Mouse (Mus musculus) MEL (cell line): Measurements from ENCODE around the gene Plpp2. TPM values are rescaled to one million over a fixed set of nuclear protein-coding genes. Genes with fewer than 3 reads are reported as not detected.

Experiments used
- DNase-seq: peaks from one replicate; pipeline ENCODE4 v3.0.0; 2011; ENCODE audit warnings: low read depth, low spot score
- H3K27ac ChIP-seq: 2 replicates; pipeline ENCODE4 v1.5.1; 2012; ENCODE audit warnings: low read depth, mild to moderate bottlenecking, control low read depth, low read length, moderate library complexity; ENCODE audit not compliant: control insufficient read depth
- H3K27me3 ChIP-seq, 2 experiments: fragments of 150-350 bp in 1 of 2; sonication (generic) in 1 of 2; 2 replicates each; pipeline ENCODE4 v1.6.1; 2012; ENCODE audit warnings: low read length in 2 of 2, mild to moderate bottlenecking in 2 of 2, improper control_type of control experiment in 1 of 2, moderate library complexity in 1 of 2; ENCODE audit not compliant: insufficient read depth in 2 of 2, control insufficient read depth in 1 of 2
- H3K36me3 ChIP-seq, 2 experiments: 2 replicates each; pipeline ENCODE4 v1.6.1; 2012 to 2014; ENCODE audit warnings: low read length in 2 of 2, improper control_type of control experiment in 1 of 2, inconsistent platforms in 1 of 2, mild to moderate bottlenecking in 1 of 2; ENCODE audit not compliant: insufficient read depth in 2 of 2, control insufficient read depth in 1 of 2
- H3K4me1 ChIP-seq, 2 experiments: fragments of 150-350 bp in 1 of 2; sonication (generic) in 1 of 2; 2 replicates each; pipeline ENCODE4 v1.6.1; 2012; ENCODE audit warnings: low read length in 2 of 2, improper control_type of control experiment in 1 of 2, mild to moderate bottlenecking in 1 of 2; ENCODE audit not compliant: insufficient read depth in 2 of 2, control insufficient read depth in 1 of 2
- H3K4me3 ChIP-seq, 2 experiments: fragments of 150-350 bp in 1 of 2; sonication (generic) in 1 of 2; 2 replicates each; pipeline ENCODE4 v1.5.1; 2012; ENCODE audit warnings: low read depth in 2 of 2, low read length in 2 of 2, mild to moderate bottlenecking in 2 of 2, moderate library complexity in 2 of 2, control low read depth in 1 of 2, improper control_type of control experiment in 1 of 2; ENCODE audit not compliant: control insufficient read depth in 1 of 2, insufficient read depth in 1 of 2
- H3K79me2 ChIP-seq: 2 replicates; pipeline ENCODE4 v1.6.1; 2012; ENCODE audit warnings: mild to moderate bottlenecking, low read length, moderate library complexity; ENCODE audit not compliant: control insufficient read depth, poor library complexity, insufficient read depth
- H3K9ac ChIP-seq: 2 replicates; pipeline ENCODE4 v1.6.1; 2012; ENCODE audit warnings: low read depth, mild to moderate bottlenecking, control low read depth, low read length, moderate library complexity; ENCODE audit not compliant: control insufficient read depth, poor library complexity, severe bottlenecking
- H3K9me3 ChIP-seq: fragments of 150-350 bp; sonication (generic); replicated peaks from 2 replicates; pipeline ENCODE4 v1.6.1; 2012; ENCODE audit warnings: mild to moderate bottlenecking, low read length, improper control_type of control experiment, moderate library complexity; ENCODE audit not compliant: insufficient read depth
- CHD1 ChIP-seq: IDR thresholded peaks from 2 replicates; pipeline ENCODE4 v1.6.1; 2012; ENCODE audit warnings: low read depth, mild to moderate bottlenecking, inconsistent platforms, low read length, improper control_type of control experiment
- CHD2 ChIP-seq: IDR thresholded peaks from 2 replicates; pipeline ENCODE4 v1.6.1; 2011; ENCODE audit warnings: low read length, improper control_type of control experiment
- E2F4 ChIP-seq: IDR thresholded peaks from 2 replicates; pipeline ENCODE4 v1.6.1; 2011; ENCODE audit warnings: low read depth, low read length, improper control_type of control experiment, borderline replicate concordance
- ELF1 ChIP-seq: IDR thresholded peaks from 2 replicates; pipeline ENCODE4 v1.6.1; 2014; ENCODE audit warnings: low read depth, mild to moderate bottlenecking, inconsistent platforms, low read length, improper control_type of control experiment, moderate library complexity
- ETS1 ChIP-seq: IDR thresholded peaks from 2 replicates; pipeline ENCODE4 v1.6.1; 2012; ENCODE audit warnings: low read depth, mild to moderate bottlenecking, inconsistent platforms, low read length, improper control_type of control experiment, moderate library complexity
- HCFC1 ChIP-seq: IDR thresholded peaks from 2 replicates; pipeline ENCODE4 v1.6.1; 2012; ENCODE audit warnings: low read depth, mild to moderate bottlenecking, inconsistent platforms, low read length, improper control_type of control experiment, moderate library complexity
- JUND ChIP-seq: IDR thresholded peaks from 2 replicates; pipeline ENCODE4 v1.6.1; 2011; ENCODE audit warnings: low read depth, mild to moderate bottlenecking, improper control_type of control experiment, low read length
- MAX ChIP-seq: IDR thresholded peaks from 2 replicates; pipeline ENCODE4 v1.6.1; 2011; ENCODE audit warnings: low read length, improper control_type of control experiment
- MAZ ChIP-seq: IDR thresholded peaks from 2 replicates; pipeline ENCODE4 v1.6.1; 2012; ENCODE audit warnings: low read depth, mild to moderate bottlenecking, inconsistent platforms, low read length, improper control_type of control experiment
- MEF2A ChIP-seq: IDR thresholded peaks from 2 replicates; pipeline ENCODE4 v1.6.1; 2014; ENCODE audit warnings: low read depth, mild to moderate bottlenecking, inconsistent platforms, low read length, improper control_type of control experiment; ENCODE audit not compliant: poor library complexity, insufficient replicate concordance, severe bottlenecking; ENCODE audit errors: extremely low read depth
- MYB ChIP-seq: IDR thresholded peaks from 2 replicates; pipeline ENCODE4 v1.6.1; 2011; ENCODE audit warnings: mild to moderate bottlenecking, low read depth, low read length, improper control_type of control experiment
- MYC ChIP-seq: IDR thresholded peaks from 2 replicates; pipeline ENCODE4 v1.6.1; 2011; ENCODE audit warnings: low read depth, mild to moderate bottlenecking, low read length, improper control_type of control experiment, moderate library complexity
- NELFE ChIP-seq: IDR thresholded peaks from 2 replicates; pipeline ENCODE4 v1.6.1; 2011; ENCODE audit warnings: low read depth, low read length, improper control_type of control experiment
- POLR2A ChIP-seq, 2 experiments: IDR thresholded peaks; 2 replicates each; pipeline ENCODE4 v1.6.1; 2011 to 2012; ENCODE audit warnings: low read length in 2 of 2, mild to moderate bottlenecking in 2 of 2, control low read depth in 1 of 2, improper control_type of control experiment in 1 of 2, low read depth in 1 of 2, moderate library complexity in 1 of 2; ENCODE audit not compliant: control insufficient read depth in 1 of 2, insufficient read depth in 1 of 2, poor library complexity in 1 of 2
- POLR2AphosphoS5 ChIP-seq: IDR thresholded peaks from 2 replicates; pipeline ENCODE4 v1.6.1; 2012; ENCODE audit warnings: low read depth, borderline replicate concordance, mild to moderate bottlenecking, inconsistent platforms, low read length, moderate library complexity, mixed read lengths
- SMC3 ChIP-seq: IDR thresholded peaks from 2 replicates; pipeline ENCODE4 v1.6.1; 2011; ENCODE audit warnings: low read depth, low read length, improper control_type of control experiment
- TAL1 ChIP-seq: IDR thresholded peaks from 2 replicates; pipeline ENCODE4 v1.6.1; 2012; ENCODE audit warnings: mild to moderate bottlenecking, inconsistent platforms, low read length, moderate library complexity, mixed read lengths
- TBP ChIP-seq: IDR thresholded peaks from 2 replicates; pipeline ENCODE4 v1.8.0; 2011; ENCODE audit warnings: low read depth, low read length, improper control_type of control experiment
- UBTF ChIP-seq: IDR thresholded peaks from 2 replicates; pipeline ENCODE4 v1.6.1; 2012; ENCODE audit warnings: low read depth, mild to moderate bottlenecking, inconsistent platforms, low read length, improper control_type of control experiment, moderate library complexity, borderline replicate concordance; ENCODE audit not compliant: insufficient read depth
- ZC3H11A ChIP-seq: IDR thresholded peaks from 2 replicates; pipeline ENCODE4 v1.6.1; 2012; ENCODE audit warnings: low read depth, mild to moderate bottlenecking, inconsistent platforms, low read length, improper control_type of control experiment
- ZMIZ1 ChIP-seq: IDR thresholded peaks from 2 replicates; pipeline ENCODE4 v1.6.1; 2012; ENCODE audit warnings: low read depth, mild to moderate bottlenecking, inconsistent platforms, low read length, improper control_type of control experiment, moderate library complexity
- ZNF384 ChIP-seq: IDR thresholded peaks from 2 replicates; pipeline ENCODE4 v1.6.1; 2012; ENCODE audit warnings: low read depth, mild to moderate bottlenecking, inconsistent platforms, low read length, improper control_type of control experiment
- polyA plus RNA-seq, 2 experiments: library from polyadenylated mRNA; stranded (reverse) in 1 of 2; unstranded in 1 of 2; fragments of >175 nt in 1 of 2; fragments of >200 nt in 1 of 2; gene quantifications; 2 replicates each; pipeline versions ENCODE4 v1.2.1 to v1.2.4; 2012; ENCODE audit warnings: low replicate concordance in 2 of 2, low read depth in 1 of 2; ENCODE audit not compliant: insufficient read length in 2 of 2, insufficient read depth in 1 of 2, missing spikeins in 1 of 2
- total RNA-seq: library from RNA; depleted of rRNA; stranded (reverse); fragments of 300-350 nt; gene quantifications from 2 replicates; pipeline ENCODE4 v1.2.3, GENCODE M21; 2012

The Plpp2 gene
- total and polyA plus RNA-seq, 3 experiments, result 26.0 to 32.8 TPM; not detected in 1

GRCm38 (mm10) chr10:79536461-79537080 is 3.0 kb upstream of the Plpp2 start:
- TF ChIP-seq MEF2A (no peak), JUND (no peak), CHD1 (no peak), UBTF (no peak), CHD2 (no peak), MYB (no peak), ZNF384 (no peak), POLR2A (IDR thresholded peaks at IDR 0.05; ENCODE audit: control insufficient read depth in 1 of 2, insufficient read depth in 1 of 2, low read depth in 1 of 2, low read length in 2 of 2, poor library complexity in 1 of 2) (no peak), MAX (no peak), POLR2AphosphoS5 (no peak)
- TF ChIP-seq, all 39 proteins: peak for 0

GRCm38 (mm10) chr10:79535431-79535830 is 1.8 kb upstream of the Plpp2 start:
- H3K9me3 ChIP-seq, result no peaks in the 10 kb centered on the region
- H3K27ac ChIP-seq, result no peak overlapping the region
- H3K27me3 ChIP-seq, result no peaks in the 10 kb centered on the region
- H3K4me3 ChIP-seq, result no peak overlapping the region
- no peak for DNase-seq
- TF ChIP-seq MAZ, result no peak
- TF ChIP-seq ZC3H11A, result no peak
- TF ChIP-seq NELFE, result no peak
- no peak for TF ChIP-seq TBP
- no peak for TF ChIP-seq JUND
- H3K79me2 ChIP-seq, result no peaks in the 10 kb centered on the region; the same call in 1 of the 2 replicates
- 0 out of 4 replicates have a peak, but pooled peaks cover 0 to 3% of the 10 kb centered on the region in 2 experiments for H3K36me3 ChIP-seq
- no peak overlapping the region for H3K9ac ChIP-seq
- H3K4me1 ChIP-seq, result no peaks in the 10 kb centered on the region; a peak in 1 of 4 replicates

More at GRCm38 (mm10) chr10:79536461-79537080, 3.0 kb upstream of the Plpp2 start:
- Histone ChIP-seq H3K27me3 (no peaks in the 10 kb centered on the region), H3K4me1 (no peaks in the 10 kb centered on the region; a peak in 1 of 4 replicates), H3K9me3 (no peaks in the 10 kb centered on the region), H3K36me3 (0 out of 4 replicates have a peak, but pooled peaks cover 0 to 3% of the 10 kb centered on the region in 2 experiments), H3K79me2 (no peaks in the 10 kb centered on the region; the same call in 1 of the 2 replicates), H3K9ac (no peak overlapping the region), H3K27ac (no peak overlapping the region), H3K4me3 (no peak overlapping the region)
- DNase-seq, result no peak

GRCm38 (mm10) chr10:79534426-79534825 is 830 bp upstream of the Plpp2 start:
- no peak for DNase-seq
- no peaks in the 10 kb centered on the region; a peak in 1 of 4 replicates for H3K4me1 ChIP-seq
- H3K79me2 ChIP-seq, result no peaks in the 10 kb centered on the region; the same call in 1 of the 2 replicates
- H3K36me3 ChIP-seq, result 0 out of 4 replicates have a peak, but pooled peaks cover 0 to 3% of the 10 kb centered on the region in 2 experiments
- H3K9me3 ChIP-seq, result no peaks in the 10 kb centered on the region
- H3K4me3 ChIP-seq, result no peak overlapping the region
- no peak overlapping the region for H3K27ac ChIP-seq
- no peaks in the 10 kb centered on the region for H3K27me3 ChIP-seq
- no peak for TF ChIP-seq MYC
- no peak for TF ChIP-seq SMC3
- no peak for TF ChIP-seq HCFC1
- no peak for TF ChIP-seq ZMIZ1
- no peak for TF ChIP-seq ETS1
- no peak for TF ChIP-seq MEF2A
- no peak for TF ChIP-seq MAX
- TF ChIP-seq CHD1, result no peak
- TF ChIP-seq ELF1, result no peak
- no peak for TF ChIP-seq E2F4
- TF ChIP-seq TAL1, result no peak
- TF ChIP-seq NELFE, result no peak
- H3K9ac ChIP-seq, result no peak overlapping the region
